Mouse (Mus musculus): ENCODE data around the gene Gm20388. TPM values are rescaled to one million over a fixed set of nuclear protein-coding genes. Genes with fewer than 3 reads are reported as not detected.

Gene Gm20388
- polyA plus RNA-seq, 1 experiment from 2014 or later: not detected

GRCm38 (mm10) chr8:120072259-120072658 lies 161.6 kb downstream of the Gm20388 start:
- H3K4me2 ChIP-seq (ENCODE audit: low read depth, severe bottlenecking): no peak overlapping the region
- H3K4me3 ChIP-seq (ENCODE audit: low read depth, low read length): no peak overlapping the region
- H3K27ac ChIP-seq (replicated peaks; ENCODE audit: low read depth, low read length): no peak overlapping the region
- peaks cover 6% of the 10 kb centered on the region for H3K4me1 ChIP-seq (ENCODE audit: control insufficient read depth, insufficient read depth, low read length)
- H3K9ac ChIP-seq (ENCODE audit: low read length): no peak overlapping the region
- H3K27me3 ChIP-seq (ENCODE audit: control insufficient read depth, insufficient read depth, low read length): no peaks in the 10 kb centered on the region
- no peak for ATAC-seq (ENCODE audit: insufficient number of reproducible peaks, low FRiP score, low TSS enrichment, low read depth)
- no peak for DNase-seq (ENCODE audit: low spot score)
- H3K9me3 ChIP-seq (ENCODE audit: control insufficient read depth, low read length): no peaks in the 10 kb centered on the region
- no peaks in the 10 kb centered on the region for H3K36me3 ChIP-seq (ENCODE audit: control insufficient read depth, insufficient read depth, low read length)
- WGBS: 73% methylated on average over 9 of the region's 9 CpGs

- Histone ChIP-seq H3K4me1 (ENCODE audit: control insufficient read depth, insufficient read depth, low read length) (peaks cover 6% of the 10 kb centered on the region), H3K36me3 (ENCODE audit: control insufficient read depth, insufficient read depth, low read length) (no peaks in the 10 kb centered on the region), H3K9ac (ENCODE audit: low read length) (no peak overlapping the region), H3K4me2 (ENCODE audit: low read depth, severe bottlenecking) (no peak overlapping the region), H3K27me3 (ENCODE audit: control insufficient read depth, insufficient read depth, low read length) (no peaks in the 10 kb centered on the region), H3K27ac (replicated peaks; ENCODE audit: low read depth, low read length) (no peak overlapping the region), H3K4me3 (ENCODE audit: low read depth, low read length) (no peak overlapping the region), H3K9me3 (ENCODE audit: control insufficient read depth, low read length) (no peaks in the 10 kb centered on the region)
- WGBS: 82% methylated on average over 8 of the region's 8 CpGs
- DNase-seq (ENCODE audit: low spot score) (no peak), ATAC-seq (ENCODE audit: insufficient number of reproducible peaks, low FRiP score, low TSS enrichment, low read depth) (no peak)
Observed at GRCm38 (mm10) chr8:120072827-120073226, 162.2 kb downstream of the Gm20388 start.

- no peak overlapping the region for H3K9ac ChIP-seq (ENCODE audit: low read length)
- no peaks in the 10 kb centered on the region for H3K36me3 ChIP-seq (ENCODE audit: control insufficient read depth, insufficient read depth, low read length)
- no peaks in the 10 kb centered on the region for H3K27me3 ChIP-seq (ENCODE audit: control insufficient read depth, insufficient read depth, low read length)
- H3K4me3 ChIP-seq (ENCODE audit: low read depth, low read length): no peak overlapping the region
- no peak for ATAC-seq (ENCODE audit: insufficient number of reproducible peaks, low FRiP score, low TSS enrichment, low read depth)
- 74% methylated on average over 6 of the region's 6 CpGs for WGBS
- no peaks in the 10 kb centered on the region for H3K4me1 ChIP-seq (ENCODE audit: control insufficient read depth, insufficient read depth, low read length)
- H3K4me2 ChIP-seq (ENCODE audit: low read depth, severe bottlenecking): no peak overlapping the region
- H3K27ac ChIP-seq (replicated peaks; ENCODE audit: low read depth, low read length): no peak overlapping the region
- DNase-seq (ENCODE audit: low spot score): no peak
- no peaks in the 10 kb centered on the region for H3K9me3 ChIP-seq (ENCODE audit: control insufficient read depth, low read length)
Observed at GRCm38 (mm10) chr8:120074516-120074915, 163.9 kb downstream of the Gm20388 start.

- DNase-seq (ENCODE audit: low spot score): no peak
- H3K9ac ChIP-seq (ENCODE audit: low read length): no peak overlapping the region
- H3K9me3 ChIP-seq (ENCODE audit: control insufficient read depth, low read length): no peaks in the 10 kb centered on the region
- WGBS: 68% methylated on average over 6 of the region's 6 CpGs
- H3K4me2 ChIP-seq (ENCODE audit: low read depth, severe bottlenecking): no peak overlapping the region
- H3K4me3 ChIP-seq (ENCODE audit: low read depth, low read length): no peak overlapping the region
- H3K27ac ChIP-seq (replicated peaks; ENCODE audit: low read depth, low read length): no peak overlapping the region
- H3K4me1 ChIP-seq (ENCODE audit: control insufficient read depth, insufficient read depth, low read length): no peaks in the 10 kb centered on the region
- H3K27me3 ChIP-seq (ENCODE audit: control insufficient read depth, insufficient read depth, low read length): no peaks in the 10 kb centered on the region
- no peak for ATAC-seq (ENCODE audit: insufficient number of reproducible peaks, low FRiP score, low TSS enrichment, low read depth)
- no peaks in the 10 kb centered on the region for H3K36me3 ChIP-seq (ENCODE audit: control insufficient read depth, insufficient read depth, low read length)
Observed at GRCm38 (mm10) chr8:120075347-120075746, 164.7 kb downstream of the Gm20388 start.

- Histone ChIP-seq H3K4me2 (ENCODE audit: low read depth, severe bottlenecking) (no peak overlapping the region), H3K27ac (replicated peaks; ENCODE audit: low read depth, low read length) (no peak overlapping the region), H3K27me3 (ENCODE audit: control insufficient read depth, insufficient read depth, low read length) (no peaks in the 10 kb centered on the region), H3K4me3 (ENCODE audit: low read depth, low read length) (no peak overlapping the region), H3K9ac (ENCODE audit: low read length) (no peak overlapping the region), H3K4me1 (ENCODE audit: control insufficient read depth, insufficient read depth, low read length) (no peaks in the 10 kb centered on the region), H3K9me3 (ENCODE audit: control insufficient read depth, low read length) (no peaks in the 10 kb centered on the region), H3K36me3 (ENCODE audit: control insufficient read depth, insufficient read depth, low read length) (peaks cover 14% of the 10 kb centered on the region)
- DNase-seq (ENCODE audit: low spot score) (peak; percentile 85), ATAC-seq (ENCODE audit: insufficient number of reproducible peaks, low FRiP score, low TSS enrichment, low read depth) (no peak)
- WGBS: 19% methylated on average over 10 of the region's 10 CpGs
Observed at GRCm38 (mm10) chr8:120078080-120078479, 167.4 kb downstream of the Gm20388 start.

GRCm38 (mm10) chr8:120079361-120079760 lies 168.7 kb downstream of the Gm20388 start:
- no peak overlapping the region for H3K27ac ChIP-seq (replicated peaks; ENCODE audit: low read depth, low read length)
- H3K9me3 ChIP-seq (ENCODE audit: control insufficient read depth, low read length): no peaks in the 10 kb centered on the region
- H3K4me1 ChIP-seq (ENCODE audit: control insufficient read depth, insufficient read depth, low read length): no peaks in the 10 kb centered on the region

GRCm38 (mm10) chr8:120083261-120083660 lies 172.6 kb downstream of the Gm20388 start:
- no peaks in the 10 kb centered on the region for H3K4me1 ChIP-seq (ENCODE audit: control insufficient read depth, insufficient read depth, low read length)
- H3K9me3 ChIP-seq (ENCODE audit: control insufficient read depth, low read length): no peaks in the 10 kb centered on the region
- peaks cover 25% of the 10 kb centered on the region for H3K36me3 ChIP-seq (ENCODE audit: control insufficient read depth, insufficient read depth, low read length)
- WGBS: 97% methylated on average over 8 of the region's 8 CpGs
- ATAC-seq (ENCODE audit: insufficient number of reproducible peaks, low FRiP score, low TSS enrichment, low read depth) (no peak), DNase-seq (ENCODE audit: low spot score) (no peak)
- no peak overlapping the region for H3K27ac ChIP-seq (replicated peaks; ENCODE audit: low read depth, low read length)
- no peaks in the 10 kb centered on the region for H3K27me3 ChIP-seq (ENCODE audit: control insufficient read depth, insufficient read depth, low read length)
- no peak overlapping the region for H3K4me2 ChIP-seq (ENCODE audit: low read depth, severe bottlenecking)
- no peak overlapping the region for H3K4me3 ChIP-seq (ENCODE audit: low read depth, low read length)
- H3K9ac ChIP-seq (ENCODE audit: low read length): no peak overlapping the region

More at GRCm38 (mm10) chr8:120079361-120079760, 168.7 kb downstream of the Gm20388 start:
- no peak for DNase-seq (ENCODE audit: low spot score)
- no peak for ATAC-seq (ENCODE audit: insufficient number of reproducible peaks, low FRiP score, low TSS enrichment, low read depth)
- no peaks in the 10 kb centered on the region for H3K27me3 ChIP-seq (ENCODE audit: control insufficient read depth, insufficient read depth, low read length)
- H3K4me2 ChIP-seq (ENCODE audit: low read depth, severe bottlenecking): no peak overlapping the region
- H3K36me3 ChIP-seq (ENCODE audit: control insufficient read depth, insufficient read depth, low read length): peaks cover 14% of the 10 kb centered on the region
- WGBS: 64% methylated on average over 5 of the region's 5 CpGs
- no peak overlapping the region for H3K9ac ChIP-seq (ENCODE audit: low read length)
- no peak overlapping the region for H3K4me3 ChIP-seq (ENCODE audit: low read depth, low read length)

GRCm38 (mm10) chr8:120084783-120085182 lies 174.1 kb downstream of the Gm20388 start:
- Histone ChIP-seq H3K27ac (replicated peaks; ENCODE audit: low read depth, low read length) (no peak overlapping the region), H3K36me3 (ENCODE audit: control insufficient read depth, insufficient read depth, low read length) (peaks cover 25% of the 10 kb centered on the region), H3K4me3 (ENCODE audit: low read depth, low read length) (no peak overlapping the region), H3K4me2 (ENCODE audit: low read depth, severe bottlenecking) (no peak overlapping the region), H3K9ac (ENCODE audit: low read length) (no peak overlapping the region), H3K4me1 (ENCODE audit: control insufficient read depth, insufficient read depth, low read length) (no peaks in the 10 kb centered on the region), H3K27me3 (ENCODE audit: control insufficient read depth, insufficient read depth, low read length) (no peaks in the 10 kb centered on the region), H3K9me3 (ENCODE audit: control insufficient read depth, low read length) (no peaks in the 10 kb centered on the region)
- WGBS: 91% methylated on average over 8 of the region's 8 CpGs
- ATAC-seq (ENCODE audit: insufficient number of reproducible peaks, low FRiP score, low TSS enrichment, low read depth): no peak
- DNase-seq (ENCODE audit: low spot score): no peak

GRCm38 (mm10) chr8:120089511-120089910 lies 178.9 kb downstream of the Gm20388 start:
- no peak overlapping the region for H3K4me2 ChIP-seq (ENCODE audit: low read depth, severe bottlenecking)
- H3K36me3 ChIP-seq (ENCODE audit: control insufficient read depth, insufficient read depth, low read length): peaks cover 19% of the 10 kb centered on the region
- DNase-seq (ENCODE audit: low spot score) (no peak), ATAC-seq (ENCODE audit: insufficient number of reproducible peaks, low FRiP score, low TSS enrichment, low read depth) (no peak)
- H3K27me3 ChIP-seq (ENCODE audit: control insufficient read depth, insufficient read depth, low read length): no peaks in the 10 kb centered on the region
- H3K4me3 ChIP-seq (ENCODE audit: low read depth, low read length): no peak overlapping the region
- no peaks in the 10 kb centered on the region for H3K4me1 ChIP-seq (ENCODE audit: control insufficient read depth, insufficient read depth, low read length)
- H3K9ac ChIP-seq (ENCODE audit: low read length): no peak overlapping the region
- H3K27ac ChIP-seq (replicated peaks; ENCODE audit: low read depth, low read length): no peak overlapping the region
- no peaks in the 10 kb centered on the region for H3K9me3 ChIP-seq (ENCODE audit: control insufficient read depth, low read length)
- 82% methylated on average over 7 of the region's 7 CpGs for whole genome bisulfite sequencing
